Mouse (Mus musculus): Measurements from ENCODE around the gene Fto. TPM values are rescaled to one million over a fixed set of nuclear protein-coding genes. Genes with fewer than 3 reads are reported as not detected.

Gene Fto
- polyA plus RNA-seq, 1 experiment from 2014 or later = 114 TPM

DNA sequence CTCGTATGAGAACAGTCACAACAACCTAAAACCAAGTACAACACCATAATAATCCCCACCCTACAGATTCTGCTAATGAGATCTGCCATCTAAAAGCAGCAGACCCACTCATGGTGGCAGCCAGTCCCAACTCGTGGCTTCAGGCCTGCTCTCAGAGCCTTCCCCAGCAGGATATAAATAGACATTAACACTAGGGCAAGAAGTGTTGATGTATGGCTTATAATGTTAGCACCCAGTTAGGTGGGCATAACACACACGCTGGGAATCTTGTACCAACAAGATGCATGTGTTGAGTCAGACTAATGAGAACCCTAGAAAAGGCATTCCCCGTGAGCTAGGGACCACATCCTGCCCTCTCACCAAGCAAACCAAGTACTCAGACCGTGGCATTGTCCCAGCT is 240.1 kb downstream of the Fto start:
- no peak for ATAC-seq (replicated peaks)
- Histone ChIP-seq H3K36me3 (no peaks in the 10 kb centered on the region), H3K4me2 (replicated peaks) (no peak overlapping the region), H3K4me1 (peaks cover 25% of the 10 kb centered on the region), H3K4me3 (no peak overlapping the region), H3K9ac (replicated peaks) (no peak overlapping the region), H3K9me3 (no peaks in the 10 kb centered on the region), H3K27ac (replicated peaks) (no peak overlapping the region), H3K27me3 (no peaks in the 10 kb centered on the region)
- WGBS = 62% methylated on average over 5 of the region's 5 CpGs

DNA sequence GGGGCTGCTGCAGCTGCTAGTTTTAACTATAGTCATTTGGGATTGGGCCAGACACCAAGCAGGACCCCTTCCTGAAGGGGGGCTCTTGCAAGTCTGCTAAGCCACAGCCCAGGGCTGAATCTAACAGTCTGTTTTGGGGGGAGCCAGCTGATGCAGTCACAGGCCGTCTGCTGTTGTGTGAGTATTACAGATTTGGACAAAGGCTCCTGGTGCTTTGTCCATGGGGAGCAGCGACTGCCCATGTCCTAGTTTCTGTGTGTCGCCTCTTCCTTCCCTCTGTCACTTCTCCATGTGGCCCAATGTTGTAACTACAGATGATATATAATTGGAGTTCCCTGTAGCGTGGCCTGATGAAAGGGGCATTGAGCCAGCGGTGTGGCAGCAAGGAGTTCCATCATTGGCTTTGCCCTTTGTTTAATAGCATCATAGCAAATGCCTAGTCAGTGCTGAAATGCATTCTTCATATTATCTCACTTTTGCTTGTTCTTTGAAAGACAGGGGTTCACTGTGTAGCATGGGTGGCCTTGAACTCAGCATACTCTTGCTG is 243.8 kb downstream of the Fto start:
- H3K27me3 ChIP-seq = no peaks in the 10 kb centered on the region
- no peaks in the 10 kb centered on the region for H3K9me3 ChIP-seq
- 57% methylated on average over 5 of the region's 5 CpGs for WGBS

DNA sequence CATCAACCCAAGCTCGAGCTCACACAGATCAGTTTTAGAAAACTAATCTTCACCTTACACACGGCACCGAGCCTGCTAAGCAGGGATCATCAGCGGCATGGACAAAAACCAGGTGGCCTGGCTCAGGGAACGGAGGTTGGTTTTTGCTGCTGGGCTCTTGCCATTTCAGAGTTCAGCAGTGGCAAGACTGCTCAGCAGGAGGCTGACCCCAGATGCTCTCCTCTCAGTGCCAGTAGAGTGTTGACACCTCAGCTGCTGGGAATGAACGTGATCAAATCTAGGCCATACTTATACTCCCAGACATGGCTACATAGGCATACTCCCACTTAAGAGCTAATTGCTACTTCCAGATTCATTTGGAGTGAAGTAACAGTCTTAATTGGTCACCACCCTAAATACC is 245.1 kb downstream of the Fto start:
- Histone ChIP-seq H3K4me2 (replicated peaks) (no peak overlapping the region), H3K9ac (replicated peaks) (no peak overlapping the region), H3K27ac (replicated peaks) (no peak overlapping the region), H3K4me3 (no peak overlapping the region), H3K4me1 (peaks cover 4% of the 10 kb centered on the region; the same call in 1 of the 2 replicates), H3K9me3 (no peaks in the 10 kb centered on the region), H3K27me3 (no peaks in the 10 kb centered on the region), H3K36me3 (no peaks in the 10 kb centered on the region)
- no peak for ATAC-seq (replicated peaks)
- 71% methylated on average over 6 of the region's 6 CpGs for WGBS

More for the DNA sequence above, 243.8 kb downstream of the Fto start:
- Histone ChIP-seq H3K27ac (replicated peaks) (no peak overlapping the region), H3K4me2 (replicated peaks) (no peak overlapping the region), H3K9ac (replicated peaks) (no peak overlapping the region), H3K4me3 (no peak overlapping the region), H3K36me3 (no peaks in the 10 kb centered on the region), H3K4me1 (peaks cover 14% of the 10 kb centered on the region)
- no peak for ATAC-seq (replicated peaks)

- Histone ChIP-seq H3K9ac (replicated peaks) (no peak overlapping the region), H3K4me3 (no peak overlapping the region), H3K27me3 (no peaks in the 10 kb centered on the region), H3K9me3 (no peaks in the 10 kb centered on the region), H3K4me2 (replicated peaks) (no peak overlapping the region), H3K4me1 (0 out of 2 replicates have a peak, but pooled peaks cover 3% of the 10 kb centered on the region), H3K27ac (replicated peaks) (no peak overlapping the region), H3K36me3 (no peaks in the 10 kb centered on the region)
- WGBS = 78% methylated on average over 6 of the region's 6 CpGs
- no peak for ATAC-seq (replicated peaks)
Observed at GRCm38 (mm10) chr8:91560017-91560591, 246.8 kb downstream of the Fto start.

DNA sequence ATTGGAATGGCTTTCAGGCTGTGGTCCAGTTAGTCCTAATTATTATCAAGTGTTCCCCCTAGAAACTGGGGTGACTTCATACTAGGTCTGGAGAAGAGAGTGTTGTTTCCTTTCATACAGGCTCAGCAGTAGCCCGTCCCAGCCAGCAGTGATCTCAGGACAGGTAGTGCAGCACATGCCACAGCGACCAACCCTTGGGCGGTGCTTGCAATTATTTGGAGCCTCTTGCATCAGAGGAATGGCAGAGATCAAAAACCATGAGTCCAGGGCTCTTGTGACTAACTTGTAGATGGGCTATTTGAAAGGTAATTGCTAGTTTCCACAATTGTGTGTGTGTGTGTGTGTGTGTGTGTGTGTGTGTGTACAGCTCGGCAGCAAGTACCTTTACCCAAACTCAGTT is 247.9 kb downstream of the Fto start:
- Histone ChIP-seq H3K9me3 (no peaks in the 10 kb centered on the region), H3K4me3 (no peak overlapping the region), H3K9ac (replicated peaks) (no peak overlapping the region), H3K4me1 (peaks cover 14% of the 10 kb centered on the region), H3K27me3 (no peaks in the 10 kb centered on the region), H3K36me3 (no peaks in the 10 kb centered on the region), H3K4me2 (replicated peaks) (no peak overlapping the region), H3K27ac (replicated peaks) (no peak overlapping the region)
- no peak for ATAC-seq (replicated peaks)
- WGBS = 84% methylated on average over 4 of the region's 4 CpGs

- Histone ChIP-seq H3K4me3 (no peak overlapping the region), H3K4me1 (peaks cover 23% of the 10 kb centered on the region), H3K36me3 (no peaks in the 10 kb centered on the region), H3K4me2 (replicated peaks) (no peak overlapping the region), H3K9me3 (no peaks in the 10 kb centered on the region), H3K27me3 (no peaks in the 10 kb centered on the region), H3K9ac (replicated peaks) (no peak overlapping the region), H3K27ac (replicated peaks) (no peak overlapping the region)
- 68% methylated on average over 7 of the region's 7 CpGs for WGBS
- ATAC-seq (replicated peaks) = no peak
Observed at GRCm38 (mm10) chr8:91562600-91562999, 249.3 kb downstream of the Fto start.

DNA sequence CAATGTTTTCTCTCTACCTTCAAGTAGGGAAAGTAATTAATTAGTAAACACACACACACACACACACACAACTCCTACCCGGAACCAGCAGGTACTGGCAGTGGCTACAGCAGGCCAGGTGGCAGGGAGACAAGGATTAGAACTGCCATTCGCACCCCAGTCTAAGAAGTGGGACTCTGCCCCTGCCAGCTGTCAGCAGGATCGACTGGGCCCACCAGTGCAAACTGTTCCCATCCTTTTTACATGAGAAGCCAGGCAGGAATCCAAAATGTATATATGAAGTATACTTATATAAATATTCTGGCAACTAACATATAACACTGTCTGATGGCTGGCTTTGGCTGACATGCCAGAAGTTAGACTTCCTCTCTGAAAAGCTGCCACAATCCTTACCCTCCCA is 250.0 kb downstream of the Fto start:
- H3K27ac ChIP-seq (replicated peaks) = no peak overlapping the region
- 55% methylated on average over 3 of the region's 3 CpGs for WGBS
- no peak overlapping the region for H3K9ac ChIP-seq (replicated peaks)
- H3K9me3 ChIP-seq = no peaks in the 10 kb centered on the region
- H3K4me1 ChIP-seq = peaks cover 23% of the 10 kb centered on the region
- no peaks in the 10 kb centered on the region for H3K27me3 ChIP-seq
- ATAC-seq (replicated peaks) = peak; percentile 67; the same call in 1 of the 2 replicates
- H3K4me3 ChIP-seq = no peak overlapping the region
- no peak overlapping the region for H3K4me2 ChIP-seq (replicated peaks)
- H3K36me3 ChIP-seq = no peaks in the 10 kb centered on the region

DNA sequence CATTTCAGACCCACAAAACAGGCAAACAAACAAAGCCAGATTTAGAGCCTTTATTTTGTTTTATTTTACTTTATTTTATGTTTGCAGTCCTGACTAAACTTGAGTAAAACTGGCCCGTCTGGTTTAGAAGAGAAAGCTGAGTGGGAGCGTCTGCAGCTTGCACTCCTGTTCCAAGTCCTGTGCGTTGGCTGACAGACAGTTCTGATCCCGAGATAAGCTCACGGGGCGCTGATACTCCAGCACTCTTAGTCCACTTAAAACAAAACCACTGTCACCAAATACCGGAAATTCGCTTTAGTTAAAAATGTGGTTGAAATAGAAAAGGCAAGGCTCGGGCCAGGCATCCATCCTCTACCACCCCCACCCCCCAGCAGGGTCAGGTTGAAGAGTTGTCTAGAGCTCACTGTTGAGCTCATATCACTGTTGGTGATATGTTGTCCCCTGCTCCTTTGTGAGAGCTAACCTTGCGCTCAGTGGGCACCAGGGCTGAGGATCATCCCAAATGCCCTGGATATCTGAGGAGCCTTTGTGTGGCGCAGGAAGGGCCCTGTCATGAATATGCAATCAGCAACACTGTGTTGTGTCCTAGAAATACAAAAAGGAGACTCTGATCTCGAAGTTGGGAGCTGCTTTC is 252.7 kb downstream of the Fto start:
- Histone ChIP-seq H3K4me2 (replicated peaks) (no peak overlapping the region), H3K36me3 (no peaks in the 10 kb centered on the region), H3K9ac (replicated peaks) (no peak overlapping the region), H3K27me3 (no peaks in the 10 kb centered on the region), H3K27ac (replicated peaks) (no peak overlapping the region), H3K4me1 (peaks cover 41% of the 10 kb centered on the region), H3K9me3 (no peaks in the 10 kb centered on the region), H3K4me3 (no peak overlapping the region)
- ATAC-seq (replicated peaks) = 0 out of 2 replicates have a peak, but pooled peaks have one; percentile 7
- WGBS = 41% methylated on average over 12 of the region's 12 CpGs

DNA sequence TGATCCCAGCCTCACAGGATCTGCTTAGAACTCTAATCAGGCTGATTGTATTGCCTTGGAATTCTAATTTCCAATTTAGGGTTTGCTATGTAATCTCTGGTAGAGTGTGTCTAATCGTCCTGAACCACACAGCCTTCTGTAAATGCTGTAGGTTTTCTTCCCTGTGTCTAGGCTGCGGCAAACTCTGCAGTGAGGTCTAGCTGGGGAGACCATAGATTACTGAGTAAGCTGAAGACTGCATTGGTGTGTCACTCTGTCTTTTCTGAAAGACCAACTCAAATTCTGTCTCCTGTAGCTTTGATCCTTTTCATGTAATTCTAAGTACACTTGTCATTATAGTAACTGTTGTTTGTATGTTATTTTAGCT is 253.2 kb downstream of the Fto start:
- peaks cover 41% of the 10 kb centered on the region for H3K4me1 ChIP-seq
- H3K27ac ChIP-seq (replicated peaks) = no peak overlapping the region
- no peaks in the 10 kb centered on the region for H3K36me3 ChIP-seq
- WGBS = 26% methylated on average over 2 of the region's 2 CpGs
- no peaks in the 10 kb centered on the region for H3K9me3 ChIP-seq
- H3K27me3 ChIP-seq = no peaks in the 10 kb centered on the region
- no peak overlapping the region for H3K9ac ChIP-seq (replicated peaks)
- H3K4me2 ChIP-seq (replicated peaks) = no peak overlapping the region
- no peak for ATAC-seq (replicated peaks)
- no peak overlapping the region for H3K4me3 ChIP-seq

- Histone ChIP-seq H3K27ac (replicated peaks) (no peak overlapping the region), H3K4me3 (no peak overlapping the region), H3K4me1 (peaks cover 42% of the 10 kb centered on the region), H3K4me2 (replicated peaks) (no peak overlapping the region), H3K36me3 (no peaks in the 10 kb centered on the region), H3K9me3 (no peaks in the 10 kb centered on the region), H3K9ac (replicated peaks) (no peak overlapping the region), H3K27me3 (no peaks in the 10 kb centered on the region)
- no peak for ATAC-seq (replicated peaks)
- 27% methylated on average over 11 of the region's 11 CpGs for WGBS
Observed at GRCm38 (mm10) chr8:91569874-91570273, 256.5 kb downstream of the Fto start.

DNA sequence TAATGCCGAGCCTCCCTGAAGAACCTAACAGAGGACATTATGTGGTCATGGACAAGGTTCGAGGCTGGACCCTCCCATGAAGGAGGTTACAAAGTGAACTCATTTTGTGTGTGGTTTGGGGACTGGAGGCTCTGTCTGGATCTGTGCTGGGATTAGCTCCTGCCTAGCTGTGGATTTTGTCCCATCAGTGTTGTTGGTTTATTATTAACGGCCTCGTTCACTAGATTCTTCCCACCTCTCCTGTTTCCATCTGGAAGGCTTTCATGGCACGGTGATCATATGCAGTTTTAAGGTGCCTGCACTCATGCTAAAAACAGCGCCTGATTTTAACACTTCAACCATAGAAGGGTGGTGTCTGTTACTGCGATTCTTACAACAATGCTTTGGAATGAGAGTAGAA is 257.5 kb downstream of the Fto start:
- H3K4me2 ChIP-seq (replicated peaks) = no peak overlapping the region
- no peaks in the 10 kb centered on the region for H3K9me3 ChIP-seq
- 0 out of 2 replicates have a peak, but pooled peaks cover 3% of the 10 kb centered on the region for H3K27me3 ChIP-seq
- H3K36me3 ChIP-seq = no peaks in the 10 kb centered on the region
- H3K27ac ChIP-seq (replicated peaks) = no peak overlapping the region
- no peak overlapping the region for H3K4me3 ChIP-seq
- H3K9ac ChIP-seq (replicated peaks) = no peak overlapping the region
- peaks cover 38% of the 10 kb centered on the region for H3K4me1 ChIP-seq
- WGBS = 67% methylated on average over 7 of the region's 7 CpGs
- no peak for ATAC-seq (replicated peaks)

GRCm38 (mm10) chr8:91571978-91572377 is 258.7 kb downstream of the Fto start:
- WGBS = 29% methylated on average over 4 of the region's 4 CpGs
- Histone ChIP-seq H3K36me3 (no peaks in the 10 kb centered on the region), H3K4me1 (peaks cover 38% of the 10 kb centered on the region), H3K9me3 (no peaks in the 10 kb centered on the region), H3K4me2 (replicated peaks) (no peak overlapping the region), H3K4me3 (no peak overlapping the region), H3K27ac (replicated peaks) (no peak overlapping the region), H3K9ac (replicated peaks) (no peak overlapping the region), H3K27me3 (0 out of 2 replicates have a peak, but pooled peaks cover 3% of the 10 kb centered on the region)
- ATAC-seq (replicated peaks) = no peak

All from forebrain, embryonic 15.5 days (tissue).